Mouse (Mus musculus): Measurements from ENCODE around the gene Mettl26. TPM values are rescaled to one million over a fixed set of nuclear protein-coding genes. Genes with fewer than 3 reads are reported as not detected.
A peak's percentile ranks its signal among the peaks of the same experiment; 100 is the strongest.

The Mettl26 gene
- polyA plus RNA-seq, 1 experiment from 2014 or later, result 63.5 TPM

DNA sequence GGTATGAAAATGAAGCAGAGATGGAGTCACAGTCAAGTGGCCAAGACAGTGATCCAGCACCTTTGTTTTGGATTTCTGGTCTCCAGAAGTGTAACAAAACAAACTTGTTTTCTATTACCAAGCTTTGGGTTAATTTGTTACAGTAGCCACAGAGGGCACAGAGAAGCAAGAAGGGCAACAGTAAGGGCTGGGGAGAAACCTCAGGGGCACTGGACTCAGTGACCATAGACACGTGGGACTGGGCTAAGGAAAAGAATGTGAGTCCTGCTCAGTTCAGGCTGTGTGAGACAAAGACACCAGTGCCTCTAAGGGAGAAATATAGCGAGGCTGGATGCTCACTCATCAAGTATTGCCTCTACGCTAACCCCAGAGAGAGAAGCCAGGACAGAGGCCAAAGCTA, 2.2 kb upstream of the Mettl26 start:
- Histone ChIP-seq H3K36me3 (ENCODE audit: control insufficient read depth, insufficient read depth, low read length) (peaks cover 2% of the 10 kb centered on the region; the same call in 1 of the 2 replicates), H3K4me3 (ENCODE audit: low read depth, low read length) (no peak overlapping the region), H3K9me3 (replicated peaks; ENCODE audit: control insufficient read depth, low read length, poor library complexity, severe bottlenecking) (no peaks in the 10 kb centered on the region), H3K27ac (ENCODE audit: low read length) (no peak overlapping the region), H3K4me2 (ENCODE audit: low read length) (no peak overlapping the region), H3K27me3 (ENCODE audit: control insufficient read depth, insufficient read depth, low read depth, low read length) (no peaks in the 10 kb centered on the region), H3K4me1 (ENCODE audit: control insufficient read depth, insufficient read depth, low read length) (peaks cover 20% of the 10 kb centered on the region), H3K9ac (ENCODE audit: low read depth, low read length) (no peak overlapping the region)
- no peak for ATAC-seq
- 84% methylated on average over 3 of the region's 3 CpGs for WGBS

- H3K36me3 ChIP-seq (ENCODE audit: control insufficient read depth, insufficient read depth, low read length), result peaks cover 11% of the 10 kb centered on the region
- peak overlapping the region; percentile 93 for H3K27ac ChIP-seq (ENCODE audit: low read length)
- H3K4me3 ChIP-seq (ENCODE audit: low read depth, low read length), result peak overlapping the region; percentile 62
- H3K4me2 ChIP-seq (ENCODE audit: low read length), result peak overlapping the region; percentile 77
- 82% methylated on average over 11 of the region's 11 CpGs for WGBS
- H3K9ac ChIP-seq (ENCODE audit: low read depth, low read length), result peak overlapping the region; percentile 78
- ATAC-seq, result no peak
- H3K4me1 ChIP-seq (ENCODE audit: control insufficient read depth, insufficient read depth, low read length), result peaks cover 17% of the 10 kb centered on the region
- H3K27me3 ChIP-seq (ENCODE audit: control insufficient read depth, insufficient read depth, low read depth, low read length), result no peaks in the 10 kb centered on the region
- no peaks in the 10 kb centered on the region for H3K9me3 ChIP-seq (replicated peaks; ENCODE audit: control insufficient read depth, low read length, poor library complexity, severe bottlenecking)
Observed at GRCm38 (mm10) chr17:25873405-25874147, 1.3 kb upstream of the Mettl26 start.

GRCm38 (mm10) chr17:25874148-25874720, 640 bp upstream of the Mettl26 start:
- H3K27me3 ChIP-seq (ENCODE audit: control insufficient read depth, insufficient read depth, low read depth, low read length), result no peaks in the 10 kb centered on the region
- peak overlapping the region; percentile 78 for H3K9ac ChIP-seq (ENCODE audit: low read depth, low read length)
- peaks cover 17% of the 10 kb centered on the region for H3K4me1 ChIP-seq (ENCODE audit: control insufficient read depth, insufficient read depth, low read length)
- H3K4me3 ChIP-seq (ENCODE audit: low read depth, low read length), result peak overlapping the region; percentile 62
- no peak for ATAC-seq
- H3K27ac ChIP-seq (ENCODE audit: low read length), result peak overlapping the region; percentile 93
- H3K9me3 ChIP-seq (replicated peaks; ENCODE audit: control insufficient read depth, low read length, poor library complexity, severe bottlenecking), result no peaks in the 10 kb centered on the region
- peak overlapping the region; percentile 77 for H3K4me2 ChIP-seq (ENCODE audit: low read length)
- peaks cover 11% of the 10 kb centered on the region for H3K36me3 ChIP-seq (ENCODE audit: control insufficient read depth, insufficient read depth, low read length)
- 6% methylated on average over 14 of the region's 14 CpGs for WGBS

DNA sequence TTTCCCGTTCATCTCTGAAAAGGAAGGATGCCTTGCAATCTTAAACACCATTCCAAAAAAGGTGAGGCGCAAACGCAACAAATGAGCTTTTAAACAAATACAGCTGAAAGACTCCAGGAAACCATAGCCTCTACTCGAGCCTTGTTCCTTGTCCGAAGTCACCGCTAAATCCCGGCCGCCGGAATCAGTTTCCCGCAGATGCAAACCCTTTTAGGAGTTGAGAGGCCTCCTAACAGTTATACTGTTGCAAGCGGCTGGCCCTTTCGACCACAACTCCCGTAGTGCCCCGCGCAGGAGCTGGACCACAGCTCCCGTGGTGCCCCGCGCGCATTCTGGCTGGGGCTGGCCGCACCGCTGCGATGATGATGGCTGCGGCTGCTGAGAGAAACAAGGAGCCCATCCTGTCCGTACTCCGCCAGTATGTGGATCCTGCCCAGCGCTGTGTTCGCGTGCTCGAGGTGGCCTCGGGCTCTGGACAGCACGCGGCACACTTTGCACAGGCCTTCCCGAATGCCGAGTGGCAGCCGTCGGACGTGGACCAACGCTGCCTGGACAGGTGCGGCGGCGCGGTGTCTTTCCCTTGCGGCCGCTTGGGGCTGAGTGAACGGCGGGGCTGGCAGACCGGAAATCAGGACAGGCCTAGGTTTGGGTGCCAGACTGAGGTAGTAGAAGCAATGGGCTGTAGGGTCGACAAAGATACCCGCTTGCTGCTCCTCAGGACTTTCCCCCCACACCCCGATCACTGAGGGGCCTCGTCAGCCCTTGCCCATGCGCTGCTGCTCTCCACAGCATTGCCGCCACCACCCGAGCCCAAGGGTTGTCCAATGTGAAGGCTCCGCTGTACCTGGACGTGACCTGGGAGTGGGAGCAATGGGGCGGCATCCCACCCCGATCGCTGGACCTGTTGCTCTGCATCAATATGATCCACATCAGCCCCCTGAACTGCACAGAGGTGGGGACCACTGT, 580 bp downstream of the Mettl26 start:
- H3K27ac ChIP-seq (ENCODE audit: low read length), result peak overlapping the region; percentile 93
- no peaks in the 10 kb centered on the region for H3K9me3 ChIP-seq (replicated peaks; ENCODE audit: control insufficient read depth, low read length, poor library complexity, severe bottlenecking)
- H3K4me3 ChIP-seq (ENCODE audit: low read depth, low read length), result peak overlapping the region; percentile 62
- peak; percentile 93 for ATAC-seq
- peaks cover 20% of the 10 kb centered on the region for H3K4me1 ChIP-seq (ENCODE audit: control insufficient read depth, insufficient read depth, low read length)
- H3K36me3 ChIP-seq (ENCODE audit: control insufficient read depth, insufficient read depth, low read length), result peaks cover 11% of the 10 kb centered on the region
- H3K4me2 ChIP-seq (ENCODE audit: low read length), result peak overlapping the region; percentile 77
- peak overlapping the region; percentile 85 for H3K9ac ChIP-seq (ENCODE audit: low read depth, low read length)
- WGBS, result under 1% methylated on average over 59 of the region's 59 CpGs
- H3K27me3 ChIP-seq (ENCODE audit: control insufficient read depth, insufficient read depth, low read depth, low read length), result no peaks in the 10 kb centered on the region

DNA sequence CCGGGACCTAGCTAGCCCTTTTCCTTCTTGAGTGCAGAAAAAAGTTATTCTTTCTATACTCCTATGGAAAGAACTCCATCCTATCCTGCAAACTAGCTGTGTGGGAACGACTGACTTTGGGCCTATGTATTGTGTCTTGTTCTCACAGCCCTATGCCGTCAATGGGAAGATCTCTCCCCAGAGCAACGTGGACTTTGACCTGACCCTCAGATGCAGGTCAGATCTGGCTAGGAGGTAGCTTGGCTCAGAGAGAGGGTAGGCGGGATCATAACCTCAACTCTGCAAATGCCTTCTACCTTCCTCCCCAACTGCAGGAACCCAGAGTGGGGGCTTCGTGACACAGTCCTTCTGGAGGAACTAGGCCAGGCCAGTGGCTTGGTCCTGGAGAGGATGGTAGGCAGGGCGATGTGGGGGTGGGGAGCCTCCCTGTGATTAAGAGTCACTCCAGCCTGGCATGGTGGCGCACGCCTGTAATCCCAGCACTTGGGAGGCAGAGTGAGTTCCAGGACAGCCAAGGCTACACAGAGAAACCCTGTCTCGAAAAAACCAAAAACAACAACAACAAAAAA, 1.6 kb downstream of the Mettl26 start:
- Histone ChIP-seq H3K9me3 (replicated peaks; ENCODE audit: control insufficient read depth, low read length, poor library complexity, severe bottlenecking) (no peaks in the 10 kb centered on the region), H3K4me2 (ENCODE audit: low read length) (peak overlapping the region; percentile 77), H3K9ac (ENCODE audit: low read depth, low read length) (peak overlapping the region; percentile 85), H3K27ac (ENCODE audit: low read length) (peak overlapping the region; percentile 93), H3K4me1 (ENCODE audit: control insufficient read depth, insufficient read depth, low read length) (peaks cover 23% of the 10 kb centered on the region), H3K4me3 (ENCODE audit: low read depth, low read length) (peak overlapping the region; percentile 62), H3K36me3 (ENCODE audit: control insufficient read depth, insufficient read depth, low read length) (peaks cover 11% of the 10 kb centered on the region), H3K27me3 (ENCODE audit: control insufficient read depth, insufficient read depth, low read depth, low read length) (no peaks in the 10 kb centered on the region)
- WGBS, result 57% methylated on average over 10 of the region's 10 CpGs
- no peak for ATAC-seq

DNA sequence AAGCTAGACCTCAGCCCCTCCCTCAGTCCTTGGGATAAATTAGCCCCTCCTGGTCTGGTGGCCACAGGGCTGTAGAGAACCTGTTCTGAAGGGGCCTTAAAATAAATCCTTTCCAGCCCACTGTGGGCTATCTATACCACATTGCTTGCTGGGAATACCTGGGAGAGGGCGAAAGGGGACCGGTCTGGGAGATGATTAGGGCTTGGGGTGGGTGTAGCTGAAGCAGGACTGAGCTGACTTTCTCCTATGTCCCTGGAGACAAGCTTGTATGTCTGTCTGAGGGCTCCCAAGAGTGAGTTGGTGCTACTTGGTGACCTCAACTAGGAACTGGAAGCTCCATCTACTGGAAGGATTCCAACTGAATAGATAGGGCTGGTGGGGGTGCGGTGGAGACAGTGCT, 2.2 kb downstream of the Mettl26 start:
- Histone ChIP-seq H3K27me3 (ENCODE audit: control insufficient read depth, insufficient read depth, low read depth, low read length) (no peaks in the 10 kb centered on the region), H3K4me1 (ENCODE audit: control insufficient read depth, insufficient read depth, low read length) (peaks cover 23% of the 10 kb centered on the region), H3K4me2 (ENCODE audit: low read length) (peak overlapping the region; percentile 77), H3K4me3 (ENCODE audit: low read depth, low read length) (no peak overlapping the region), H3K27ac (ENCODE audit: low read length) (no peak overlapping the region), H3K9ac (ENCODE audit: low read depth, low read length) (no peak overlapping the region), H3K9me3 (replicated peaks; ENCODE audit: control insufficient read depth, low read length, poor library complexity, severe bottlenecking) (no peaks in the 10 kb centered on the region), H3K36me3 (ENCODE audit: control insufficient read depth, insufficient read depth, low read length) (peaks cover 11% of the 10 kb centered on the region)
- WGBS, result 94% methylated on average over 3 of the region's 3 CpGs
- no peak for ATAC-seq

DNA sequence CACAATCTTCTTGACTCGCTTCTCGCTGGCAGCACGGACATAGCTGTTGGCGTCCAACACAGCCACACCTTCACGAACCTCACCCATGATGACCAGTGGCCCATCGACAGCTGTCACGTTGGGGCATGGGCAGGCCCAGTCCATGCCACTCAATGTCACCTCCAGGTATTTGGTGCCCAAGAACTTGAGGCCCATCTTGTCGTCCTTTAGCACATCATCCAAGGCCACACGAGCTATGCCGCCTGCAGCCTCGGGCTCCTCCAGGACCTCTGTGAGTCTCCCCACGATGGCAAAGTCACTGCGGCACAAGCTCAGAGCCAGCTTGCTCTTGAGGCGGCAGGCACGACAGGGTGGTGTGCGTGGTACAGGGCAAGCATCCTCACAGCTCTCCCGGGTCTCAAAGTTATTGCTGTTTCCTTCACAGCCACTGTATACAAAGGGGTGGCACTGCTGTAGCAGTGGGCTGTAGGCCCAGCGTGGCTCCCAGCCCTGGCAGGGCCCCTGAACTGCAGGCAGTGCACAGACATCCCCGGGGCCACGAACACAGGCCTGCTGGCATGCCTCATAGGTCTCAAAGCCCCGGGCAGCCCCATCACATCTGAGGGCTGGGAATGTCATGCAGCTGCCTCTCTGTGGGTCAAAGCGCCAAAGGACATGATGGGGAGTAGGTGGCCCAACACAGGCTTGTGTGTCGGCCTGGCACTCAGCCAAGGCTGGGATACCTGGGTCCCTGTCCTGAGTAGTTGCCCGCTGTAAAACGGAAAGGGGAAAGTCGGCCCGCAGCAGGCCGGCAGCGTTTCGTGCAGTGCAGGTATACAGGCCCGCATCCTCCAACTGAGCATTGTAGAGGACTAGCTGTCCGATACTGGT, 3.1 kb downstream of the Mettl26 start:
- peaks cover 23% of the 10 kb centered on the region for H3K4me1 ChIP-seq (ENCODE audit: control insufficient read depth, insufficient read depth, low read length)
- WGBS, result 91% methylated on average over 32 of the region's 32 CpGs

DNA sequence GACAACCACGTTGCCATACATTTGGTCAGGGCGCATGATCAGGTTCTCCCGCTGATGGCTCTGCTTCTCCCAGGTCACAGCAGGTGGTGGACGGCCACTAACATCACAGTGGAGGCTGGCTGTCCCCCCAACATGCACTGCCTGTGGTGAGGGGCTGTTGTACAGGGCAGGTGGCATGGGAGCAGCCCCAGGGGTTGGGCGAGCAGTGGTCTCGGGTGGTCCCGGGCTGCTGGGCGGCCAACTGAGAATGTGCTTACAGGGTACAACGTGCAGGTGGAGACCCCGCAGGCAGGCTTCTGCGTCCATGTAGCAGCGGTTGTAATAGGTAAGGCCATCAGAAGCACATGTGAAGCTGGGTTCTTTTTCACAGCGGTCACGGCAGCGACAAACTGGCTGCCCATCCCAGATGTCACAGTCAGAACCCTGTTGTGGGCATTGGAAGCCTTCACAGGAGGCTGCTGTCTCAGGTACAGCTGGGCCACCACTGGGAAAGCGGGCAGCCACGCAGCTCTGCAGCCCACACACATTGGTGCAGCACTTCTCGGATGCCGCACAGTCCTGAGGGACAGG, 3.8 kb downstream of the Mettl26 start:
- Histone ChIP-seq H3K9me3 (replicated peaks; ENCODE audit: control insufficient read depth, low read length, poor library complexity, severe bottlenecking) (no peaks in the 10 kb centered on the region), H3K4me1 (ENCODE audit: control insufficient read depth, insufficient read depth, low read length) (peaks cover 22% of the 10 kb centered on the region), H3K36me3 (ENCODE audit: control insufficient read depth, insufficient read depth, low read length) (peaks cover 18% of the 10 kb centered on the region), H3K9ac (ENCODE audit: low read depth, low read length) (no peak overlapping the region), H3K4me3 (ENCODE audit: low read depth, low read length) (no peak overlapping the region), H3K27ac (ENCODE audit: low read length) (no peak overlapping the region), H3K27me3 (ENCODE audit: control insufficient read depth, insufficient read depth, low read depth, low read length) (no peaks in the 10 kb centered on the region), H3K4me2 (ENCODE audit: low read length) (no peak overlapping the region)
- no peak for ATAC-seq
- WGBS, result 84% methylated on average over 19 of the region's 19 CpGs

More for the DNA sequence above, 3.1 kb downstream of the Mettl26 start:
- no peaks in the 10 kb centered on the region for H3K27me3 ChIP-seq (ENCODE audit: control insufficient read depth, insufficient read depth, low read depth, low read length)
- no peak overlapping the region for H3K9ac ChIP-seq (ENCODE audit: low read depth, low read length)
- H3K27ac ChIP-seq (ENCODE audit: low read length), result no peak overlapping the region
- H3K4me2 ChIP-seq (ENCODE audit: low read length), result no peak overlapping the region
- no peak overlapping the region for H3K4me3 ChIP-seq (ENCODE audit: low read depth, low read length)
- ATAC-seq, result no peak
- no peaks in the 10 kb centered on the region for H3K9me3 ChIP-seq (replicated peaks; ENCODE audit: control insufficient read depth, low read length, poor library complexity, severe bottlenecking)
- H3K36me3 ChIP-seq (ENCODE audit: control insufficient read depth, insufficient read depth, low read length), result peaks cover 11% of the 10 kb centered on the region

Measured in midbrain, embryonic 16.5 days (tissue).